Mouse (Mus musculus): ENCODE data around the gene Lrch1. TPM values are rescaled to one million over a fixed set of nuclear protein-coding genes. Genes with fewer than 3 reads are reported as not detected.

Gene Lrch1
- total and polyA plus RNA-seq, 3 experiments, result 2.8 to 6.1 TPM; not detected in 1

- TF ChIP-seq MAFK (IDR thresholded peaks at IDR 0.05; ENCODE audit: borderline replicate concordance, low read depth, low read length), result no peak
- no peak for TF ChIP-seq POLR2AphosphoS5 (IDR thresholded peaks at IDR 0.05; ENCODE audit: borderline replicate concordance, low read depth, low read length)
- no peak for TF ChIP-seq POLR2A (IDR thresholded peaks at IDR 0.05; ENCODE audit: control insufficient read depth in 1 of 2, insufficient read depth in 1 of 2, low read depth in 1 of 2, low read length in 2 of 2, poor library complexity in 1 of 2)
- DNase-seq (ENCODE audit: low read depth, low spot score), result peak; percentile 28
- Histone ChIP-seq H3K9me3 (replicated peaks; ENCODE audit: insufficient read depth, low read length) (no peaks in the 10 kb centered on the region), H3K4me1 (ENCODE audit: control insufficient read depth in 1 of 2, insufficient read depth in 2 of 2, low read length in 2 of 2) (no peaks in the 10 kb centered on the region), H3K9ac (ENCODE audit: control insufficient read depth, low read depth, low read length, poor library complexity, severe bottlenecking) (no peak overlapping the region), H3K79me2 (ENCODE audit: control insufficient read depth, insufficient read depth, low read length, poor library complexity) (no peaks in the 10 kb centered on the region), H3K4me3 (ENCODE audit: control insufficient read depth in 1 of 2, insufficient read depth in 1 of 2, low read depth in 2 of 2, low read length in 2 of 2) (no peak overlapping the region), H3K36me3 (ENCODE audit: control insufficient read depth in 1 of 2, insufficient read depth in 2 of 2, low read length in 2 of 2) (peaks cover 0 to 3% of the 10 kb centered on the region in 2 experiments; a peak in 1 of 4 replicates), H3K27me3 (ENCODE audit: control insufficient read depth in 1 of 2, insufficient read depth in 2 of 2, low read length in 2 of 2) (no peaks in the 10 kb centered on the region), H3K27ac (ENCODE audit: control insufficient read depth, low read depth, low read length) (no peak overlapping the region)
These were observed 92.2 kb downstream of the Lrch1 start for GRCm38 (mm10) chr14:74855429-74855828.

- no peak for DNase-seq (ENCODE audit: low read depth, low spot score)
- Histone ChIP-seq H3K4me1 (ENCODE audit: control insufficient read depth in 1 of 2, insufficient read depth in 2 of 2, low read length in 2 of 2) (no peaks in the 10 kb centered on the region), H3K4me3 (ENCODE audit: control insufficient read depth in 1 of 2, insufficient read depth in 1 of 2, low read depth in 2 of 2, low read length in 2 of 2) (no peak overlapping the region), H3K27ac (ENCODE audit: control insufficient read depth, low read depth, low read length) (no peak overlapping the region), H3K9me3 (replicated peaks; ENCODE audit: insufficient read depth, low read length) (no peaks in the 10 kb centered on the region), H3K79me2 (ENCODE audit: control insufficient read depth, insufficient read depth, low read length, poor library complexity) (no peaks in the 10 kb centered on the region), H3K27me3 (ENCODE audit: control insufficient read depth in 1 of 2, insufficient read depth in 2 of 2, low read length in 2 of 2) (no peaks in the 10 kb centered on the region), H3K9ac (ENCODE audit: control insufficient read depth, low read depth, low read length, poor library complexity, severe bottlenecking) (no peak overlapping the region), H3K36me3 (ENCODE audit: control insufficient read depth in 1 of 2, insufficient read depth in 2 of 2, low read length in 2 of 2) (peaks cover 0 to 3% of the 10 kb centered on the region in 2 experiments; a peak in 1 of 4 replicates)
- TF ChIP-seq MAZ (IDR thresholded peaks at IDR 0.05; ENCODE audit: low read depth, low read length) (no peak), JUND (IDR thresholded peaks at IDR 0.05; ENCODE audit: low read depth, low read length) (no peak), BHLHE40 (IDR thresholded peaks at IDR 0.05; ENCODE audit: borderline replicate concordance, low read depth, low read length) (no peak), NRF1 (IDR thresholded peaks at IDR 0.05; ENCODE audit: insufficient read depth, low read depth, low read length, poor library complexity, severe bottlenecking) (no peak), EP300 (IDR thresholded peaks at IDR 0.05; ENCODE audit: low read depth in 1 of 2, low read length in 2 of 2) (no peak), RAD21 (IDR thresholded peaks at IDR 0.05; ENCODE audit: low read depth, low read length) (no peak), SMC3 (IDR thresholded peaks at IDR 0.05; ENCODE audit: low read depth, low read length) (no peak), MEF2A (IDR thresholded peaks at IDR 0.05; ENCODE audit: extremely low read depth, insufficient replicate concordance, low read depth, low read length, poor library complexity, severe bottlenecking) (no peak), USF1 (IDR thresholded peaks at IDR 0.05; ENCODE audit: low read depth, low read length) (no peak), TBP (IDR thresholded peaks at IDR 0.05; ENCODE audit: low read depth, low read length) (no peak), GATA1 (IDR thresholded peaks at IDR 0.05; ENCODE audit: low read depth, low read length) (no peak), MYC (IDR thresholded peaks at IDR 0.05; ENCODE audit: low read depth, low read length) (no peak), CHD1 (IDR thresholded peaks at IDR 0.05; ENCODE audit: low read depth, low read length) (no peak), RCOR1 (IDR thresholded peaks at IDR 0.05; ENCODE audit: low read depth, low read length) (no peak), POLR2A (IDR thresholded peaks at IDR 0.05; ENCODE audit: control insufficient read depth in 1 of 2, insufficient read depth in 1 of 2, low read depth in 1 of 2, low read length in 2 of 2, poor library complexity in 1 of 2) (no peak), UBTF (IDR thresholded peaks at IDR 0.05; ENCODE audit: borderline replicate concordance, insufficient read depth, low read depth, low read length) (no peak), SIN3A (IDR thresholded peaks at IDR 0.05; ENCODE audit: low read length) (no peak), TCF12 (IDR thresholded peaks at IDR 0.05; ENCODE audit: low read depth, low read length) (no peak), NELFE (IDR thresholded peaks at IDR 0.05; ENCODE audit: low read depth, low read length) (no peak)
These were observed 93.9 kb downstream of the Lrch1 start for GRCm38 (mm10) chr14:74853759-74854100.
